Mouse (Mus musculus) liver, embryonic 16.5 days (tissue): ENCODE data around the gene Impdh1. TPM values are rescaled to one million over a fixed set of nuclear protein-coding genes. Genes with fewer than 3 reads are reported as not detected.
"Not testable (repeated sequence)": the region's sequence is repeated elsewhere in the genome, so short reads cannot be mapped to it uniquely, and the experiment has no call there.

Experiments
- ATAC-seq: fragments of 200-750 bp; cut with Nextera tagmentation; 2 replicates; pipeline ENCODE4 v1.8.0; 2017; ENCODE audit warnings: low read depth, mild to moderate bottlenecking, moderate number of reproducible peaks, moderate library complexity
- H3K27ac ChIP-seq: fragments of 300-500 bp; sonication (generic); 2 replicates; pipeline ENCODE4 v1.5.1; 2014; ENCODE audit warnings: mild to moderate bottlenecking, low read length
- H3K27me3 ChIP-seq: fragments of 300-500 bp; sonication (generic); 2 replicates; pipeline ENCODE4 v1.6.1; 2014; ENCODE audit warnings: low read depth, low read length, mixed read lengths; ENCODE audit not compliant: control insufficient read depth, insufficient read depth
- H3K36me3 ChIP-seq: fragments of 300-500 bp; sonication (generic); 2 replicates; pipeline ENCODE4 v1.6.1; 2014; ENCODE audit warnings: mild to moderate bottlenecking; ENCODE audit not compliant: control insufficient read depth, insufficient read depth
- H3K4me1 ChIP-seq: fragments of 300-500 bp; sonication (generic); 2 replicates; pipeline ENCODE4 v1.6.1; 2014; ENCODE audit warnings: low read depth, low read length, mixed read lengths; ENCODE audit not compliant: control insufficient read depth
- H3K4me2 ChIP-seq: fragments of 300-500 bp; sonication (generic); 2 replicates; pipeline ENCODE4 v1.6.1; 2014; ENCODE audit warnings: low read depth, low read length, mixed read lengths
- H3K4me3 ChIP-seq: fragments of 300-500 bp; sonication (generic); 2 replicates; pipeline ENCODE4 v1.5.1; 2014; ENCODE audit warnings: low read depth, mild to moderate bottlenecking, low read length
- H3K9ac ChIP-seq: fragments of 300-500 bp; sonication (generic); 2 replicates; pipeline ENCODE4 v1.6.1; 2014; ENCODE audit warnings: low read depth, low read length
- H3K9me3 ChIP-seq: fragments of 300-500 bp; sonication (generic); replicated peaks from 2 replicates; pipeline ENCODE4 v1.6.1; 2016; ENCODE audit warnings: low read length; ENCODE audit not compliant: control insufficient read depth
- WGBS: fragments of 180-500 bp; shearing (Covaris S2); extraction: QIAGEN DNeasy Blood & Tissue Kit; methylation state at CpG from one replicate; pipeline ENCODE4 v1.1.7; 2014; ENCODE audit not compliant: insufficient replicate concordance; 5-methylcytosine and 5-hydroxymethylcytosine counted together
- microRNA-seq: library from miRNA; unstranded; fragments of <30 nt; microRNA quantifications from one replicate; pipeline ENCODE4, GENCODE M21; 2016
- polyA plus RNA-seq: library from polyadenylated mRNA; unstranded; fragments of >200 nt; fragmentation: Nextera tagmentation; extraction: Ambion mirVana; gene quantifications from 2 replicates; pipeline ENCODE4 v1.2.1, GENCODE M21; 2015

Gene Impdh1
- polyA plus RNA-seq, 1 experiment from 2014 or later: 10.0 TPM

GRCm38 (mm10) chr6:29166196-29166595 lies 50.0 kb downstream of the Impdh1 start:
- peaks cover 49% of the 10 kb centered on the region for H3K27me3 ChIP-seq
- no peak for ATAC-seq
- H3K27ac ChIP-seq: no peak overlapping the region
- H3K4me1 ChIP-seq: peaks cover 11% of the 10 kb centered on the region
- no peak overlapping the region for H3K4me3 ChIP-seq
- 0% methylated on average over 1 of the region's 1 CpGs for WGBS
- H3K9me3 ChIP-seq: no peaks in the 10 kb centered on the region
- no peaks in the 10 kb centered on the region for H3K36me3 ChIP-seq
- H3K4me2 ChIP-seq: no peak overlapping the region
- no peak overlapping the region for H3K9ac ChIP-seq

- peaks cover 32% of the 10 kb centered on the region for H3K27me3 ChIP-seq
- no peaks in the 10 kb centered on the region for H3K9me3 ChIP-seq
- H3K36me3 ChIP-seq: no peaks in the 10 kb centered on the region
- peak; percentile 83 for ATAC-seq
- H3K9ac ChIP-seq: peak within 1 kb of the TSS; percentile 77
- H3K27ac ChIP-seq: peak within 1 kb of the TSS; percentile 66; the same call in 1 of the 2 replicates
- H3K4me1 ChIP-seq: peaks cover 9% of the 10 kb centered on the region
- H3K4me3 ChIP-seq: peak within 1 kb of the TSS; percentile 79
- 7% methylated on average over 42 of the region's 42 CpGs for WGBS
- H3K4me2 ChIP-seq: peak within 1 kb of the TSS; percentile 71
These were observed 51.6 kb downstream of the Impdh1 start, which contains the start of gene Rbm28 for GRCm38 (mm10) chr6:29164314-29165244. Rbm28 (minus strand) TSS chr6:29165006.

- H3K4me1 ChIP-seq, ATAC-seq, H3K4me2 ChIP-seq, H3K27ac ChIP-seq, H3K9ac ChIP-seq, H3K4me3 ChIP-seq, H3K9me3 ChIP-seq, H3K27me3 ChIP-seq, H3K36me3 ChIP-seq: not testable (repeated sequence)
- WGBS: 84% methylated on average over 5 of the region's 5 CpGs
These were observed 54.9 kb downstream of the Impdh1 start for GRCm38 (mm10) chr6:29161291-29161690.

- Histone ChIP-seq H3K9me3 (no peaks in the 10 kb centered on the region), H3K36me3 (peaks cover 3% of the 10 kb centered on the region), H3K9ac (no peak overlapping the region), H3K4me3 (no peak overlapping the region), H3K4me2 (no peak overlapping the region), H3K27ac (no peak overlapping the region), H3K4me1 (peaks cover 9% of the 10 kb centered on the region), H3K27me3 (no peaks in the 10 kb centered on the region)
- WGBS: 80% methylated on average over 2 of the region's 2 CpGs
- ATAC-seq: no peak
These were observed 55.4 kb downstream of the Impdh1 start for GRCm38 (mm10) chr6:29160786-29161185.

GRCm38 (mm10) chr6:29156326-29156725 lies 59.8 kb downstream of the Impdh1 start:
- H3K27me3 ChIP-seq: no peaks in the 10 kb centered on the region
- peaks cover 3% of the 10 kb centered on the region for H3K36me3 ChIP-seq
- 80% methylated on average over 5 of the region's 5 CpGs for WGBS
- no peak for ATAC-seq
- H3K9me3 ChIP-seq: no peaks in the 10 kb centered on the region
- no peak overlapping the region for H3K4me3 ChIP-seq
- no peak overlapping the region for H3K4me2 ChIP-seq
- no peak overlapping the region for H3K9ac ChIP-seq
- H3K4me1 ChIP-seq: no peaks in the 10 kb centered on the region
- H3K27ac ChIP-seq: no peak overlapping the region

Small RNAs within 50 kb of the gene (microRNA-seq; reads per million reads assigned to microRNA genes)
- gene Gm24303: not detected

Other genes starting within 250 kb of the Impdh1 start
- gene Lep, start 156.1 kb downstream of the Impdh1 start, polyA plus RNA-seq: not detected in 2 replicates
- 8.8 and 8.9 TPM in 2 replicates for gene Rbm28, start 51.4 kb downstream of the Impdh1 start, polyA plus RNA-seq
- gene Prrt4, start 36.8 kb downstream of the Impdh1 start, polyA plus RNA-seq: 0.04 TPM in 1 of 2 replicates, not detected in the other
- 26.1 and 32.4 TPM in 2 replicates for gene Hilpda, start 56.1 kb upstream of the Impdh1 start, polyA plus RNA-seq
- 0.09 and 0.13 TPM in 2 replicates for gene Fam71f2, start 63.2 kb upstream of the Impdh1 start, polyA plus RNA-seq
- not detected in 2 replicates for gene Fam71f1, start 102.8 kb upstream of the Impdh1 start, polyA plus RNA-seq
- 105 and 109 TPM in 2 replicates for gene Calu, start 131.7 kb upstream of the Impdh1 start, polyA plus RNA-seq
- 0.07 TPM in 2 replicates for gene Opn1sw, start 172.1 kb upstream of the Impdh1 start, polyA plus RNA-seq
- gene Ccdc136, start 179.9 kb upstream of the Impdh1 start, polyA plus RNA-seq: 0.09 and 0.34 TPM in 2 replicates
- 0.57 and 1.1 TPM in 2 replicates for gene Flnc, start 216.9 kb upstream of the Impdh1 start, polyA plus RNA-seq